9 mouse cellular contexts compared by ENCODE assay signal in genomic region chr5:111509575-111510057, GRCm38 (mm10).
A peak's percentile ranks its signal among the peaks of the same experiment; 100 is the strongest.
DNase-seq lines count a peak whose midpoint lies in the region; ATAC-seq and TF ChIP-seq lines count a peak whose summit lies in the region.
"Had no signal": no experiment of that assay in that cellular context is flagged by ENCODE, and none has a peak within 500 bp of the region (broad histone marks: within the 10 kb centered on the region; RNA-seq: fewer than 3 reads in every experiment).

No protein-coding gene starts in this region.

- no peak for TF ChIP-seq POLR2A in heart, adult 2 months (IDR thresholded peaks at IDR 0.05; ENCODE audit: insufficient read depth, low read depth, low read length)
- no peak for TF ChIP-seq POLR2A in kidney, adult 2 months (IDR thresholded peaks at IDR 0.05; ENCODE audit: low read depth, low read length)

- intact Hi-C loops in heart, adult 2 months (cut with DNase I) = loop anchor here (1.0 kb wide), 2 partner anchors 43 to 92 kb away; partner anchors contain the start of gene Mn1

- TF ChIP-seq EP300 in heart, adult 2 months (IDR thresholded peaks at IDR 0.05; ENCODE audit: insufficient read depth, low read depth, low read length) = 0 out of 2 replicates have a peak, but pooled peaks have one; percentile 15

- WGBS in heart, adult 2 months = 17% methylated on average over 9 of the region's 9 CpGs
- WGBS in forebrain, embryonic 14.5 days = 4% methylated on average over 9 of the region's 9 CpGs
- WGBS in kidney, adult 2 months = 12% methylated on average over 9 of the region's 9 CpGs

- peak; percentile 43 to 47 for DNase-seq in heart, adult 2 months
- DNase-seq in heart, adult 8-10 months (ENCODE audit: low spot score) = no peak
- DNase-seq in forebrain, embryonic 14.5 days (ENCODE audit: low spot score) = no peak
- peak; percentile 46 for DNase-seq in kidney, adult 2 months
- peak; percentile 34 to 56 for DNase-seq in lung, postnatal 4 days
- DNase-seq in right cerebral cortex, postnatal 36 days (ENCODE audit: low spot score in 2 of 2) = no peak
- DNase-seq in gastrocnemius, adult 8-10 months (ENCODE audit: low spot score in 2 of 2) = no peak
- no peak for DNase-seq in adrenal gland, postnatal 25 days

- H3K4me3 ChIP-seq in heart, adult 2 months = no peak overlapping the region
- 0 out of 2 replicates have a peak overlapping the region, but pooled peaks have one; percentile 9 for H3K4me3 ChIP-seq in forebrain, embryonic 14.5 days (ENCODE audit: low read depth, low read length)
- H3K4me3 ChIP-seq in kidney, adult 2 months (ENCODE audit: insufficient read depth, low read depth, low read length) = no peak overlapping the region

- H3K9ac ChIP-seq in heart, adult 2 months (ENCODE audit: low read depth, low read length) = peak overlapping the region; percentile 27
- H3K9ac ChIP-seq in forebrain, embryonic 14.5 days (ENCODE audit: low read length) = peak overlapping the region; percentile 37; the same call in 1 of the 2 replicates

- H3K9me3 ChIP-seq in forebrain, embryonic 14.5 days (replicated peaks; ENCODE audit: control insufficient read depth, low read length) = no peaks in the 10 kb centered on the region

- H3K27me3 ChIP-seq in heart, adult 2 months (ENCODE audit: control insufficient read depth, insufficient read depth, low read length) = no peaks in the 10 kb centered on the region
- H3K27me3 ChIP-seq in forebrain, embryonic 14.5 days (replicated peaks; ENCODE audit: control insufficient read depth, insufficient read depth, low read length) = no peaks in the 10 kb centered on the region
- no peaks in the 10 kb centered on the region for H3K27me3 ChIP-seq in kidney, adult 2 months (replicated peaks; ENCODE audit: control insufficient read depth, insufficient read depth, low read length)

- H3K4me2 ChIP-seq in forebrain, embryonic 14.5 days (ENCODE audit: low read length) = peak overlapping the region; percentile 40

- no peaks in the 10 kb centered on the region for H3K79me2 ChIP-seq in heart, adult 2 months (replicated peaks; ENCODE audit: control insufficient read depth, insufficient read depth, low read length)

- ATAC-seq in forebrain, embryonic 14.5 days = no peak

- H3K36me3 ChIP-seq in heart, adult 2 months (ENCODE audit: control insufficient read depth, insufficient read depth, low read length) = peaks cover 2% of the 10 kb centered on the region; the same call in 1 of the 2 replicates
- no peaks in the 10 kb centered on the region for H3K36me3 ChIP-seq in forebrain, embryonic 14.5 days (ENCODE audit: control insufficient read depth, insufficient read depth, low read length)
- H3K36me3 ChIP-seq in kidney, adult 2 months (ENCODE audit: control insufficient read depth, insufficient read depth, low read length) = no peaks in the 10 kb centered on the region
- H3K36me3 ChIP-seq: G1E had no signal

- peaks cover 18% of the 10 kb centered on the region for H3K4me1 ChIP-seq in heart, adult 2 months (ENCODE audit: control insufficient read depth, insufficient read depth, low read length)
- peaks cover 37% of the 10 kb centered on the region for H3K4me1 ChIP-seq in forebrain, embryonic 14.5 days (ENCODE audit: control insufficient read depth, insufficient read depth, low read length)
- no peaks in the 10 kb centered on the region; the same call in 1 of the 2 replicates for H3K4me1 ChIP-seq in kidney, adult 2 months (ENCODE audit: control insufficient read depth, insufficient read depth, low read length)

- peak overlapping the region; percentile 34 for H3K27ac ChIP-seq in heart, adult 2 months
- H3K27ac ChIP-seq in forebrain, embryonic 14.5 days (ENCODE audit: low read depth, low read length) = peak overlapping the region; percentile 49
- peak overlapping the region; percentile 56; the same call in 1 of the 2 replicates for H3K27ac ChIP-seq in kidney, adult 2 months (ENCODE audit: insufficient read depth, low read depth, low read length)

- peak; percentile 61 for TF ChIP-seq CTCF in heart, adult 2 months (IDR thresholded peaks at IDR 0.05)
- no peak; the same call in 1 of the 2 replicates for TF ChIP-seq CTCF in kidney, adult 2 months (conservative IDR thresholded peaks at IDR 0.05; ENCODE audit: insufficient read depth, insufficient read length, low read depth, low read length)

Comparison
In these comparisons a context has a peak if more than half of its experiments do, and no peak if none do; other contexts are left out.
1. DNase-seq: peak in heart, adult 2 months (2 of 2), kidney, adult 2 months (single experiment) and lung, postnatal 4 days (2 of 2); none in heart, adult 8-10 months (single experiment), forebrain, embryonic 14.5 days (single experiment), right cerebral cortex, postnatal 36 days (0 of 2), gastrocnemius, adult 8-10 months (0 of 2) and adrenal gland, postnatal 25 days (single experiment).
2. Peak in every context shown above with its lines, with median percentiles within 50 percentile points of each other: H3K27ac ChIP-seq.